27 mouse cellular contexts compared by ENCODE assay signal in the genomic region with DNA sequence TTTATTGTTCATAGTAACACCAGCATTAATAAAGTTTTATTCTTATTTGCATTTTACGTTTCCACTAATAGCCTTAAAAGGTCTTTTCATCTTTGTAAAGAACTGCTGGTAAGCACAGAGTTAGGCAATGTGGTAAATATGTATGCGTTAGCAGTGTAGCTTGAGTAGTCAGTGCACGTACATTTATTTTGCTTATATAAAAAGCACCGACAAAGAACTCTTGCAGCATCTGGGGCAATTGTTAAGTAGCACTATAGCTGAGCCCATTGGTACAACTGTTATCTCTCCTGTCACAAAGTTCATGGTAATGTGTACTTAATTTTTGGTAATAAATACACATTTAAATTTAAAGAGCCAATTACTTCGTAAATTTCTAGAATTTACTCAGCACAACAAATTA.
"Had no signal": no experiment of that assay in that cellular context is flagged by ENCODE, and none has a peak within 500 bp of the region (broad histone marks: within the 10 kb centered on the region; RNA-seq: fewer than 3 reads in every experiment).

No protein-coding gene starts in this region.

- ATAC-seq: hindbrain, embryonic 16.5 days; inflammation-experienced regulatory T-cells, adult 6 months; intestine, embryonic 15.5 days; intestine, postnatal 0 days had no signal

- H3K4me1 ChIP-seq: heart, embryonic 10.5 days; heart, embryonic 12.5 days; hindbrain, embryonic 10.5 days; hindbrain, embryonic 12.5 days; intestine, embryonic 15.5 days; limb, embryonic 10.5 days; limb, embryonic 12.5 days; liver, embryonic 13.5 days had no signal

- H3K4me3 ChIP-seq: gastrocnemius, adult 2 months; heart, embryonic 10.5 days; heart, embryonic 12.5 days; hindbrain, embryonic 10.5 days; hindbrain, embryonic 12.5 days; intestine, embryonic 15.5 days; layer of hippocampus, adult 2 months; left cerebral cortex, adult 2 months; limb, embryonic 10.5 days; limb, embryonic 12.5 days; liver, embryonic 13.5 days had no signal

- H3K9me3 ChIP-seq: heart, embryonic 10.5 days; heart, embryonic 12.5 days; hindbrain, embryonic 10.5 days; hindbrain, embryonic 12.5 days; intestine, embryonic 15.5 days; limb, embryonic 10.5 days; limb, embryonic 12.5 days; liver, embryonic 13.5 days had no signal

- H3K4me2 ChIP-seq: heart, embryonic 12.5 days; hindbrain, embryonic 12.5 days; hindbrain, embryonic 14.5 days; intestine, embryonic 15.5 days; limb, embryonic 12.5 days; liver, embryonic 11.5 days; liver, embryonic 13.5 days had no signal

- H3K9ac ChIP-seq: heart, embryonic 12.5 days; hindbrain, embryonic 12.5 days; hindbrain, embryonic 14.5 days; intestine, embryonic 15.5 days; limb, embryonic 12.5 days; liver, embryonic 13.5 days had no signal

- H3K27ac ChIP-seq: gastrocnemius, adult 2 months; heart, embryonic 10.5 days; hindbrain, embryonic 10.5 days; hindbrain, embryonic 12.5 days; hindbrain, embryonic 14.5 days; intestine, embryonic 15.5 days; layer of hippocampus, adult 2 months; left cerebral cortex, adult 2 months; limb, embryonic 10.5 days; limb, embryonic 12.5 days; liver, embryonic 13.5 days had no signal

- H3K36me3 ChIP-seq: heart, embryonic 10.5 days; heart, embryonic 12.5 days; hindbrain, embryonic 10.5 days; hindbrain, embryonic 12.5 days; intestine, embryonic 15.5 days; limb, embryonic 10.5 days; limb, embryonic 12.5 days; liver, embryonic 13.5 days had no signal

- DNase-seq: gastrocnemius, adult 2 months; gastrocnemius, postnatal 10 days; gastrocnemius, postnatal 25 days; heart, adult 18-20 months; heart, postnatal 10 days; heart, postnatal 4 days; kidney, adult 18-20 months; kidney, adult 8-10 months; kidney, postnatal 10 days; kidney, postnatal 25 days; kidney, postnatal 4 days; liver; liver, embryonic 13.5 days had no signal

- H3K27me3 ChIP-seq: heart, embryonic 12.5 days; hindbrain, embryonic 12.5 days; intestine, embryonic 15.5 days; limb, embryonic 12.5 days; liver, embryonic 13.5 days had no signal
